Mouse (Mus musculus) liver, adult 2 months (tissue): ENCODE results near the gene Dusp5.

Experiments
- CTCF ChIP-seq: fragments of 200-500 bp; IDR thresholded peaks from 2 replicates; pipeline ENCODE4 v1.5.1; 2011; ENCODE audit warnings: low read depth, low read length, control low read depth
- POLR2A ChIP-seq: fragments of 200-500 bp; IDR thresholded peaks from 2 replicates; pipeline ENCODE4 v1.6.1; 2011; ENCODE audit warnings: low read length, control low read depth; ENCODE audit not compliant: insufficient read depth; ENCODE audit errors: extremely low read depth

- TF ChIP-seq POLR2A (no peak), CTCF (no peak)
Observed at GRCm38 (mm10) chr19:53544923-53545561, 16.1 kb downstream of the Dusp5 start.
